Mouse (Mus musculus) liver, embryonic 11.5 days (tissue): ENCODE measurements around the gene Fgfr2. TPM values are rescaled to one million over a fixed set of nuclear protein-coding genes. Genes with fewer than 3 reads are reported as not detected.

Experiments
- ATAC-seq: fragments of 200-750 bp; cut with Nextera tagmentation; replicated peaks from 2 replicates; pipeline ENCODE4 v1.8.0; 2017; ENCODE audit warnings: moderate number of reproducible peaks, mild to moderate bottlenecking, moderate TSS enrichment, moderate library complexity; ENCODE audit not compliant: low FRiP score
- DNase-seq: peaks from one replicate; pipeline ENCODE4 v3.0.0-alpha.2; 2017; ENCODE audit warnings: low spot score
- H3K27ac ChIP-seq: fragments of 300-500 bp; sonication (generic); 2 replicates; pipeline ENCODE4 v1.5.1; 2014; ENCODE audit warnings: mild to moderate bottlenecking, low read depth, low read length, control low read depth
- H3K27me3 ChIP-seq: fragments of 300-500 bp; sonication (generic); replicated peaks from 2 replicates; pipeline ENCODE4 v1.6.1; 2014; ENCODE audit warnings: low read length, mixed read lengths; ENCODE audit not compliant: control insufficient read depth, insufficient read depth
- H3K36me3 ChIP-seq: fragments of 300-500 bp; sonication (generic); 2 replicates; pipeline ENCODE4 v1.6.1; 2014; ENCODE audit warnings: mild to moderate bottlenecking, low read length, moderate library complexity, mixed read lengths; ENCODE audit not compliant: control insufficient read depth, insufficient read depth
- H3K4me1 ChIP-seq: fragments of 300-500 bp; sonication (generic); replicated peaks from 2 replicates; pipeline ENCODE4 v1.6.1; 2014; ENCODE audit warnings: low read length, mixed read lengths; ENCODE audit not compliant: control insufficient read depth, insufficient read depth
- H3K4me2 ChIP-seq: fragments of 300-500 bp; sonication (generic); 2 replicates; pipeline ENCODE4 v1.6.1; 2014; ENCODE audit warnings: mild to moderate bottlenecking, control low read depth, moderate library complexity
- H3K4me3 ChIP-seq: fragments of 300-500 bp; sonication (generic); 2 replicates; pipeline ENCODE4 v1.5.1; 2014; ENCODE audit warnings: low read depth, low read length, control low read depth
- H3K9ac ChIP-seq: fragments of 300-500 bp; sonication (generic); 2 replicates; pipeline ENCODE4 v1.6.1; 2014; ENCODE audit warnings: low read depth, low read length, control low read depth
- H3K9me3 ChIP-seq: fragments of 300-500 bp; sonication (generic); 2 replicates; pipeline ENCODE4 v1.6.1; 2016; ENCODE audit warnings: low read length, inconsistent platforms, mixed read lengths; ENCODE audit not compliant: control insufficient read depth
- WGBS: fragments of 180-500 bp; shearing (Covaris S2); extraction: QIAGEN DNeasy Blood & Tissue Kit; methylation state at CpG from one replicate; pipeline ENCODE4 v1.1.7; 2014; 5-methylcytosine and 5-hydroxymethylcytosine counted together
- polyA plus RNA-seq: library from polyadenylated mRNA; unstranded; fragments of >200 nt; fragmentation: Nextera tagmentation; extraction: Ambion mirVana; gene quantifications from 2 replicates; pipeline ENCODE4 v1.2.1, GENCODE M21; 2014

The Fgfr2 gene
- polyA plus RNA-seq, 1 experiment from 2014 or later = 32.6 TPM

DNA sequence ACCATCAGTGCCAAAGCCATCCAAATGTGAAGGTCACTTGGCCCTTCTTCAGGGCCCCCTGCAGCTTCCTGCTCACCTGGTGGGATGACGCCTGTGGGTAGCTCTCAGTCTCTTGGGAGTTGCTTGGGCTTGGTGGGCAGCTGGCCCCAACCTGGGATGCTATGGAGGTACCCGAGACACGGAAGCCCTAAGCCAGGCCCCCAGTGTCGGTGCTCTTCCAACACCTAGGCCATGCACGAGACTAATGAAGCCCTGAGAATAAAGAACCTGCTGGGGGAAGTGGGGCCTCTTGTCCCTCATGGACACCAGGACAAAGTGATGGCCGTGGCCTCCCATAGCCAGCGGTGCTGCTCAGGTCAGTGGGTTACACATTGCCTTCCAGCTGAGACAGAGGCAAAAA is 104.2 kb downstream of the Fgfr2 start:
- 81% methylated on average over 7 of the region's 7 CpGs for WGBS
- no peak for ATAC-seq
- H3K4me1 ChIP-seq = no peaks in the 10 kb centered on the region

DNA sequence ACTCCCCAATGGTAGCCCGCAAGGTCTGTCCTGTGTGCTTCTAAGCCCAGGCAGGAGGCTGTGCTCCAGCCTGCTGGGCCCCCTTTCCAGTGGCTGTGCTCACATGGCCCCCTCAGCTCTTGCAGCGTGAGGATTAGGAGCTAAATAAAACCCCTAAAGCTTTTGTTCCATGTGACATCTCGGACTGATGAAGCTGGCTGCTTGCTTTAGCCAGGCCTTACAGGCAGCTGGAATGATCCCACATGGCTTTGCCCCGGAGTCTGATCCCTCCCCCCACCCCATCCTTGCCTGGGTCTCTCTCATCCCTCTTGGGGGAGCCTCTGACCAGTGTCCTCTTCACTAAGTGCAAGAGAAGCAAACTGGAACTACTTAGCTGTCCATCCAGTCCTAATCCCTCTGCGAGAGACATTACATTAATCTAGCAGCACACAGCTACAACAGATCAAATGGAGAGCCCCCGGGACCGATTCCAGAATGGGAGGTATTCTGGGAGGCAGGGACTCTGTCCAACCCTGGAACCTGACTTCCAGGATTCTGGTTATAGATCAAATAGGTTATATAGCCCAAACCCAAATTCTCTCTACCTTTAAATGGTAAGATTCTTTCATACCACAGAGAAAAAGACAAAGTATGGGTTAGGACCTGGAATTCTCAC is 107.6 kb downstream of the Fgfr2 start:
- H3K4me1 ChIP-seq = no peaks in the 10 kb centered on the region; the same call in 1 of the 2 replicates
- no peaks in the 10 kb centered on the region for H3K9me3 ChIP-seq
- peaks cover 4% of the 10 kb centered on the region; the same call in 1 of the 2 replicates for H3K36me3 ChIP-seq
- WGBS = 78% methylated on average over 7 of the region's 7 CpGs
- no peak for DNase-seq
- no peak overlapping the region for H3K9ac ChIP-seq
- no peak overlapping the region for H3K4me3 ChIP-seq
- H3K27ac ChIP-seq = no peak overlapping the region
- no peak for ATAC-seq
- no peak overlapping the region for H3K4me2 ChIP-seq
- no peaks in the 10 kb centered on the region for H3K27me3 ChIP-seq

More for the DNA sequence above, 104.2 kb downstream of the Fgfr2 start:
- Histone ChIP-seq H3K4me3 (no peak overlapping the region), H3K27me3 (no peaks in the 10 kb centered on the region), H3K4me2 (no peak overlapping the region), H3K9ac (no peak overlapping the region), H3K27ac (no peak overlapping the region), H3K36me3 (no peaks in the 10 kb centered on the region; the same call in 1 of the 2 replicates), H3K9me3 (no peaks in the 10 kb centered on the region)
- DNase-seq = no peak

DNA sequence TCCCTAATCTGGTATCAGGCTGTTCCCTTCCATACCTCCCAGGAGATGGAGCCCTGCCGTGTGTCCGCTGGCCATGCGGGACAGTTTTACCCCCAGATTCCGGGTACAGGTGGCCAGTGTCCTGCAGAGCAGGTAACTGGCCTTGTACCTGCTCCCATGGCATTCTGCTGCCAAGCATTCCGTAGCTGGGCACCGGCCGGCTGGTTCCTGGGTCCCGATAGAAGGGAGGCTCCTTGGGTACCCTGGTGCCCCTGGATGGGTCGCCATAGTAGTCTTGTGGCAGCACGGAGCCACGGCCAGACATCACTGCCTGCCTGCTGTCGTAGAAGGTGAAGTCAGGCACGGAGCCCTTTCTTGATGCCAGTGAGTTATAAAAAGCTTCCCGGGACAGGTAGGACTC is 108.5 kb downstream of the Fgfr2 start:
- Histone ChIP-seq H3K9ac (no peak overlapping the region), H3K9me3 (no peaks in the 10 kb centered on the region), H3K4me3 (no peak overlapping the region), H3K36me3 (peaks cover 4% of the 10 kb centered on the region; the same call in 1 of the 2 replicates), H3K27ac (no peak overlapping the region), H3K27me3 (no peaks in the 10 kb centered on the region), H3K4me1 (no peaks in the 10 kb centered on the region; the same call in 1 of the 2 replicates), H3K4me2 (no peak overlapping the region)
- no peak for DNase-seq
- no peak for ATAC-seq
- WGBS = 92% methylated on average over 14 of the region's 14 CpGs

DNA sequence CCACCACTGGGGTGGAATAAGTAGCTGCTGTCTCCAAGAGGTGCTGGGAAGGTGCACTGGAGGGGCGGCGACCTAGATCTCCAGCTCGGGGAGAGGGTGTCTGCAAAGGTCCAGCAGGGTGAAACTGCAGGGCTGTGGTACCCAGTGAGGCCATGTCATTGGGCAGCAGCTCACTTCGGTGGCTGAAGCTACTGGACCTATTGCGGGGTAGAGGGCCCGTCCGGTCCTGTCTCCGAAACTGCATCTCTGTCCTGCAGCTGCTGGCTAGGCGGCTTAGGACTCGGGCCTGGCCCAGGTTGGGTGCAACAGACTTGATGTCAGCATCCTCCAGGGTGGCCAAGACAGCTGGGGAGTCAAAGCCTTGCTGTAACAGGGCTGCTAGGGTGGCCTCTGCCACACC is 109.2 kb downstream of the Fgfr2 start:
- 93% methylated on average over 10 of the region's 10 CpGs for WGBS
- ATAC-seq (no peak), DNase-seq (no peak)
- Histone ChIP-seq H3K4me3 (no peak overlapping the region), H3K36me3 (peaks cover 4% of the 10 kb centered on the region; the same call in 1 of the 2 replicates), H3K4me2 (no peak overlapping the region), H3K27ac (no peak overlapping the region), H3K9ac (no peak overlapping the region), H3K27me3 (no peaks in the 10 kb centered on the region), H3K4me1 (no peaks in the 10 kb centered on the region; the same call in 1 of the 2 replicates), H3K9me3 (no peaks in the 10 kb centered on the region)

DNA sequence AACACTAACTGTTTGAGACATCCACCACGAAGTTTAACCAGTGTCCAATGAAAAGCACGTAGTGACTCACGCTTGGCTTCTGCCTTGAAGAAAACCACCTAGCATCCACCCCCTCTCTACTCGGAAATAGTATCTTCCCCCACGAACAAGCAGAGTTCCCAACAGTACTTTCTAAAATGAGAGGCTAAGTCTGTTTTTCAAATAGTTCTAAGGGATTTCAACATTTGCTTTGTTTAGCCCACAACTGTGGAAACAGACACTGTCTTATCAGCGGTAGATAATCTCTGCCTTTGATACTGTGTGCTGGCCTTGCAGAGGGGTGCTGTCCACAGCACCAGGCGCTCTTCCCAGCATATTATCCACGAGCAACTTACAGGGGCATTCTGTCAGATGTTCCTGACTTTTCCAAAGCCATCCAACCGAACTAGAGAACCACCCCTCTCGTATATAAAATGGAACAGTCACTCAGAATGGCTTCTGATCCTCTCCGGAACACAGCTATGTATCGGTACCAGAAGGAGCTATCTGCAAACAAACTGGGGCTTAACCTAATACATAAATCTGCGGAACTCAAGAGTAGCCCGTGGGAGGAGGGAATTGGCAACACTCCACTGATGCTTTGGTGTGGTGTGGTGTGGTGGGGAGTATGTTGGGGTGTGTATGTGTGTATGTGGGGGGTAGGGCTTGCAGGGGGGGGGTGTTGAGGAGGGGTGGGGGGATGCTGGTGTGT is 110.3 kb downstream of the Fgfr2 start:
- DNase-seq (no peak), ATAC-seq (no peak)
- no peak overlapping the region for H3K4me3 ChIP-seq
- H3K27ac ChIP-seq = no peak overlapping the region
- H3K9ac ChIP-seq = no peak overlapping the region
- no peak overlapping the region for H3K4me2 ChIP-seq
- peaks cover 3% of the 10 kb centered on the region; the same call in 1 of the 2 replicates for H3K4me1 ChIP-seq
- WGBS = 59% methylated on average over 14 of the region's 14 CpGs
- no peaks in the 10 kb centered on the region for H3K27me3 ChIP-seq
- H3K36me3 ChIP-seq = peaks cover 4% of the 10 kb centered on the region; the same call in 1 of the 2 replicates
- no peaks in the 10 kb centered on the region for H3K9me3 ChIP-seq

DNA sequence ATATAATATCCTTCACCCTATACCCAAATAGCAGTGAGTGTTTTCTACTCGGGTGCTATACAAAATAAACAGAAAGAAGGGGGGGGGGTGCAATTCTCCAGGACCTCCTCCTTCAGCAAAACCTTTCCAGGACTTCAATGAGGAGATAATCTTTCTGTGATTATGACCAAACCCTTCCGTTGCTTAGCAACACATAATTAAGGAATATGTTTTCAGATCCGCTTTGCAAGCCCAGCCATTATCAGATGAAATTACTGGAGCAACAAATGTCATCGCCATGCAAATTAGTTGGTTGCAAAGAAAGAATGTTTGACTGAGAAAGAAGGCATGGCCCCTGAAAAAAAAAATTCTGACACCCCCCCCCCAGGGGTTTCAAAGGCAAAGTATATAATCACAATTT is 111.5 kb downstream of the Fgfr2 start:
- peaks cover 4% of the 10 kb centered on the region; the same call in 1 of the 2 replicates for H3K36me3 ChIP-seq
- peaks cover 8% of the 10 kb centered on the region for H3K4me1 ChIP-seq
- H3K27me3 ChIP-seq = no peaks in the 10 kb centered on the region
- 73% methylated on average over 4 of the region's 4 CpGs for WGBS
- H3K9me3 ChIP-seq = no peaks in the 10 kb centered on the region
- DNase-seq (no peak), ATAC-seq (no peak)
- H3K4me2 ChIP-seq = no peak overlapping the region
- no peak overlapping the region for H3K4me3 ChIP-seq
- no peak overlapping the region for H3K27ac ChIP-seq
- no peak overlapping the region for H3K9ac ChIP-seq

DNA sequence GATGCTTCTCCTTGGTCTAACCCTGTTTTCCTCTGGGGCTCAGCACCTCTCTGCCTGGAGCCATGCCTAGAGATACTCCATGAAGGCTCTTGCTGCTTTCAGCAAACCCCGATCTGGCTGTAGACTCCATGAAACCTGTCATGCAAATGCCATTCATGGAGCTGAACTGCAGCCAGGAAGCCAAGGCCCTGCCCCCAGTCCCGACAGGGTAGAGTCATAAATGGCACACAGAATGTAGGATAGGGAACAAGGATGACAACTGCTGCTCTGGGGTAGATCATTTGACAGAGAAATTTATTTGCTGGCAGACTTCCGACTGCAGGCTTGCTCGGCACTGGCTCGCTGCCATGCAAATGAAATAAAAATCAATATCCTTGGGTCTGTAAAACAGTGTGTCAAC is 112.0 kb downstream of the Fgfr2 start:
- Histone ChIP-seq H3K27me3 (no peaks in the 10 kb centered on the region), H3K9me3 (no peaks in the 10 kb centered on the region), H3K27ac (no peak overlapping the region), H3K4me2 (no peak overlapping the region), H3K4me3 (no peak overlapping the region), H3K4me1 (peaks cover 8% of the 10 kb centered on the region), H3K36me3 (peaks cover 4% of the 10 kb centered on the region; the same call in 1 of the 2 replicates), H3K9ac (no peak overlapping the region)
- ATAC-seq (no peak), DNase-seq (no peak)
- WGBS = 66% methylated on average over 5 of the region's 5 CpGs

DNA sequence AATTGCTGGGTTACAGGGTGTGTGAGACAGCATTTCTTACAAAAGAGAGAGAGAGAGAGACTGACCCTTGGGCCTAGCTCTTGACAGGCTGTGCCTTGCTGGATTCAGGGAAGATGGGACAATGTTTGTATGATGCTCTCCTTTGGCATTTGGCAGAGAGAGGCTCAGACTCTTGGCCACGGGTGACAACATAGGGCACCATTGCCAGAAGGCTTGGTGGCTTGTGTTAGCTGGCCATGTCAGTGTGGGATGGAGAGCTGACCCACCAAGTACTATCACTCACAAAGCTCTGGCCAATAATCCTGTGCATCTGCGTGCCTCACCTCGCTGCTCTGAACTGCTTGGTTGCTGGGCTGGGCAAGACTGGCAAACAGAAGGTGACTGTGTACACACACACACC is 112.7 kb downstream of the Fgfr2 start:
- Histone ChIP-seq H3K9ac (no peak overlapping the region), H3K36me3 (peaks cover 4% of the 10 kb centered on the region; the same call in 1 of the 2 replicates), H3K4me3 (no peak overlapping the region), H3K27ac (no peak overlapping the region), H3K9me3 (no peaks in the 10 kb centered on the region), H3K27me3 (no peaks in the 10 kb centered on the region), H3K4me2 (no peak overlapping the region), H3K4me1 (peaks cover 10% of the 10 kb centered on the region)
- 89% methylated on average over 3 of the region's 3 CpGs for WGBS
- ATAC-seq (no peak), DNase-seq (no peak)
